Mouse (Mus musculus) spleen, embryonic (tissue): ENCODE measurements around the gene Akap6.
"Not testable (repeated sequence)": the region's sequence is repeated elsewhere in the genome, so short reads cannot be mapped to it uniquely, and the experiment has no call there.

Experiments used
- CTCF ChIA-PET: fragments of 350-600 bp; sonication (Branson Sonifier 250); formaldehyde crosslinking; loops from one replicate; lab custom pipeline; 2022; lab: Charles Lee

The Akap6 gene

GRCm38 (mm10) chr12:52711857-52712640 is 12.9 kb downstream of the Akap6 start:
- CTCF ChIA-PET, result no interaction called here

GRCm38 (mm10) chr12:52718392-52718791 is 19.2 kb downstream of the Akap6 start:
- CTCF ChIA-PET, result no interaction called here

GRCm38 (mm10) chr12:52719232-52719631 is 20.0 kb downstream of the Akap6 start:
- CTCF ChIA-PET, result no interaction called here

- CTCF ChIA-PET, result no interaction called here
Observed at GRCm38 (mm10) chr12:52719681-52720080, 20.5 kb downstream of the Akap6 start.

GRCm38 (mm10) chr12:52724039-52724615 is 24.9 kb downstream of the Akap6 start:
- CTCF ChIA-PET, result not testable (repeated sequence)

- CTCF ChIA-PET, result interaction anchor here (0.6 kb wide), 1 partner anchor 19 kb away, joined by 4 read pairs; no protein-coding TSS in a partner anchor
Observed at GRCm38 (mm10) chr12:52726434-52727231, 27.4 kb downstream of the Akap6 start.

- CTCF ChIA-PET, result no interaction called here
Observed at GRCm38 (mm10) chr12:52729396-52729795, 30.2 kb downstream of the Akap6 start.

GRCm38 (mm10) chr12:52735161-52735560 is 36.0 kb downstream of the Akap6 start:
- CTCF ChIA-PET, result not testable (repeated sequence)

- CTCF ChIA-PET, result interaction anchor here (0.6 kb wide), 1 partner anchor 100 kb away, joined by 3 read pairs; no protein-coding TSS in a partner anchor
Observed at GRCm38 (mm10) chr12:52737151-52737550, 38.0 kb downstream of the Akap6 start.

GRCm38 (mm10) chr12:52739326-52739725 is 40.1 kb downstream of the Akap6 start:
- CTCF ChIA-PET, result no interaction called here

- CTCF ChIA-PET, result no interaction called here
Observed at GRCm38 (mm10) chr12:52741801-52742200, 42.6 kb downstream of the Akap6 start.

- CTCF ChIA-PET, result no interaction called here
Observed at GRCm38 (mm10) chr12:52750006-52750405, 50.8 kb downstream of the Akap6 start.

- CTCF ChIA-PET, result no interaction called here
Observed at GRCm38 (mm10) chr12:52755649-52756048, 56.5 kb downstream of the Akap6 start.

GRCm38 (mm10) chr12:52757881-52758280 is 58.7 kb downstream of the Akap6 start:
- CTCF ChIA-PET, result no interaction called here

- CTCF ChIA-PET, result no interaction called here
Observed at GRCm38 (mm10) chr12:52764046-52764445, 64.9 kb downstream of the Akap6 start.

- CTCF ChIA-PET, result no interaction called here
Observed at GRCm38 (mm10) chr12:52764810-52765209, 65.6 kb downstream of the Akap6 start.

- CTCF ChIA-PET, result no interaction called here
Observed at GRCm38 (mm10) chr12:52769561-52769960, 70.4 kb downstream of the Akap6 start.

- CTCF ChIA-PET, result no interaction called here
Observed at GRCm38 (mm10) chr12:52771931-52772330, 72.7 kb downstream of the Akap6 start.

- CTCF ChIA-PET, result no interaction called here
Observed at GRCm38 (mm10) chr12:52772494-52773280, 73.5 kb downstream of the Akap6 start.

GRCm38 (mm10) chr12:52773847-52774246 is 74.7 kb downstream of the Akap6 start:
- CTCF ChIA-PET, result no interaction called here

GRCm38 (mm10) chr12:52774382-52774781 is 75.2 kb downstream of the Akap6 start:
- CTCF ChIA-PET, result no interaction called here
